ENCODE assay signal across 9 mouse cellular contexts in the genomic region with DNA sequence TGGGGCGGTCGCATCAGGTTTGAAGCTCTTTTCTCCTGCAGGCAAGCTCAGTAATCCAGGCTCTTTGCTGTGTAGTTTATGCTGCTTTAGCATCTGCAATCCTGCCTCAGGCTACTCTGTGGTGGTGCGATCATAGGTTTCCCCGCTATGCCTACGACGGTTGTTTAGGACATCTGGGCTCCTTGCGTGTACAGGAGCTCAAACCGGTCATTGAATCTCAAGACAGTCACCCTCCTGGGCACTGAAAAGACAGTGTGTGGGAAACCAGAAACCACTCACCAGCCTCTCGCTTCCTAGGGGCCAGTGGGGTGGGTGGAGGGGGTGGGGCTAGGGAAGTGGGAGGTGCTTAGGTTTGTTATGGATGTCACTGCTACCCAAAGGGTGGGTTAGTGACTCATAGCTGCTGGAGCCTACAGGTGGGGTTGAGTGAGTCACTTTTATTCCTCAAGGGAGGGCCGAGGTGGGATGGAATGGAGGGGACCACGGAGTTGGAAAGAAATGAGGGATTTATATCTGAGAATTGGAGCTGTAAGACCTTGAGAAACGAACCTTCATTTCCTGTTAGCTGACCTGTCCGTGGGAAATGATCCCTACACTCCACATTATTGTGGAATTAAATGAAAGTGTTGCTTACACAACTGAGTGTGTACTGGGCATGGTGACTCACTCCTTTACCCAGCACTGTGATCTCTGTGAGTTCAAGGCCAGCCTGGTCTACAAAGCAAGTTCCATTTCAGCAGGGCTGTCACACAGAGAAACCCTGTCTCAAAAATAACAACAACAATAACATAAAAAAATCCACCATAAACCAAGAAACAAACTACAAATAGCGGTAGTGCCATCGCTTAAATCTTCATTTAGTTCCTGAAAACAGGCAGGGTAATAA. TPM values are rescaled to one million over a fixed set of nuclear protein-coding genes. Genes with fewer than 3 reads are reported as not detected.
DNase-seq lines count a peak whose midpoint lies in the region; ATAC-seq lines count a peak whose summit lies in the region.
"Had no signal": no experiment of that assay in that cellular context is flagged by ENCODE, and none has a peak within 500 bp of the region (broad histone marks: within the 10 kb centered on the region; RNA-seq: fewer than 3 reads in every experiment).

No protein-coding gene starts in this region.

- ATAC-seq in liver, embryonic 15.5 days (ENCODE audit: insufficient read depth): no peak

- DNase-seq in thymus, postnatal 0 days (ENCODE audit: low spot score): peak; percentile 54
- DNase-seq in thymus, postnatal 10 days (ENCODE audit: low spot score in 2 of 2): no peak
- peak; percentile 32 to 53 for DNase-seq in adrenal gland, postnatal 36 days
- no peak for DNase-seq in cerebellum, postnatal 25 days
- no peak for DNase-seq in urinary bladder, adult 2 months (ENCODE audit: low spot score)
- no peak for DNase-seq in gastrocnemius, postnatal 36 days

- H3K4me3 ChIP-seq in liver, embryonic 15.5 days (replicated peaks): no peak overlapping the region

- no peaks in the 10 kb centered on the region for H3K27me3 ChIP-seq in liver, embryonic 15.5 days
- H3K27me3 ChIP-seq: forebrain, embryonic 13.5 days; hindbrain, embryonic 15.5 days had no signal

- 29% methylated on average over 15 of the region's 15 CpGs for WGBS in liver, embryonic 15.5 days (ENCODE audit: insufficient replicate concordance)

- no peaks in the 10 kb centered on the region for H3K9me3 ChIP-seq in liver, embryonic 15.5 days (replicated peaks)
- H3K9me3 ChIP-seq: forebrain, embryonic 13.5 days; hindbrain, embryonic 15.5 days had no signal

- H3K9ac ChIP-seq in liver, embryonic 15.5 days: no peak overlapping the region

- H3K36me3 ChIP-seq in liver, embryonic 15.5 days (replicated peaks): no peaks in the 10 kb centered on the region
- H3K36me3 ChIP-seq: hindbrain, embryonic 15.5 days had no signal

- H3K4me2 ChIP-seq in liver, embryonic 15.5 days: peak overlapping the region; percentile 13; the same call in 1 of the 2 replicates

- peaks cover 36% of the 10 kb centered on the region for H3K4me1 ChIP-seq in liver, embryonic 15.5 days (replicated peaks)

- no peak overlapping the region for H3K27ac ChIP-seq in liver, embryonic 15.5 days (replicated peaks)
- H3K27ac ChIP-seq: forebrain, embryonic 13.5 days had no signal

- intact Hi-C loops in gastrocnemius, postnatal 36 days (cut with DNase I): loop anchor here (2.0 kb wide), 1 partner anchor 69 kb away; a partner anchor contains a TSS

RNA-seq across cellular contexts. Expression of a gene that starts 44.9 kb away (rescaled TPM):
- 1.0 and 1.2 TPM in 2 replicates for polyA plus RNA-seq in thymus, postnatal 0 days (2015; fragmentation: Nextera tagmentation; extraction: Ambion mirVana)
- under 1 TPM in 1 of 2 experiments, not detected in 1; 0.36 TPM for total RNA-seq in adrenal gland, postnatal 36 days (2021)
- 0.70 and 0.86 TPM in 2 replicates for polyA plus RNA-seq in liver, embryonic 15.5 days (2015; fragmentation: Nextera tagmentation; extraction: Ambion mirVana)
- polyA plus RNA-seq in urinary bladder, adult 2 months (2012; rRNA removed): 17.5 and 18.7 TPM in 2 replicates
- not detected for total RNA-seq in gastrocnemius, postnatal 36 days (2021)

Comparison
In these comparisons a context has a peak if more than half of its experiments do, and no peak if none do; other contexts are left out.
1. DNase-seq: peak in thymus, postnatal 0 days (single experiment) and adrenal gland, postnatal 36 days (2 of 2); none in thymus, postnatal 10 days (0 of 2), cerebellum, postnatal 25 days (0 of 2), urinary bladder, adult 2 months (single experiment) and gastrocnemius, postnatal 36 days (0 of 2).